Mouse (Mus musculus) cortical plate, adult 2 months (tissue): ENCODE data around the gene 6330403K07Rik. TPM values are rescaled to one million over a fixed set of nuclear protein-coding genes. Genes with fewer than 3 reads are reported as not detected.
A peak's percentile ranks its signal among the peaks of the same experiment; 100 is the strongest.

ENCODE experiments used
- H3K27ac ChIP-seq: fragments of 200-500 bp; 2 replicates; pipeline ENCODE4 v1.5.1; 2012; ENCODE audit warnings: low read length, control low read depth, inconsistent platforms; ENCODE audit not compliant: insufficient read depth
- H3K4me1 ChIP-seq: fragments of 200-500 bp; 2 replicates; pipeline ENCODE4 v1.6.1; 2011; ENCODE audit warnings: low read length; ENCODE audit not compliant: control insufficient read depth, insufficient read depth
- H3K4me3 ChIP-seq: fragments of 200-500 bp; 2 replicates; pipeline ENCODE4 v1.5.1; 2011; ENCODE audit warnings: mild to moderate bottlenecking, low read length, control low read depth; ENCODE audit not compliant: insufficient read depth
- CTCF ChIP-seq: fragments of 200-500 bp; IDR thresholded peaks from 2 replicates; pipeline ENCODE4 v1.5.1; 2011; ENCODE audit warnings: mild to moderate bottlenecking, control low read depth, low read length; ENCODE audit not compliant: insufficient read depth; ENCODE audit errors: extremely low read depth
- POLR2A ChIP-seq: fragments of 200-500 bp; IDR thresholded peaks from 2 replicates; pipeline ENCODE4 v1.6.1; 2011; ENCODE audit warnings: mild to moderate bottlenecking, low read length, control low read depth; ENCODE audit not compliant: insufficient read depth; ENCODE audit errors: extremely low read depth
- polyA plus RNA-seq: library from polyadenylated mRNA; depleted of rRNA; stranded (reverse); fragments of >200 nt; gene quantifications from 2 replicates; pipeline ENCODE4 v1.2.3, GENCODE M21; 2012

The 6330403K07Rik gene
- polyA plus RNA-seq, 1 experiment = 297 TPM

DNA sequence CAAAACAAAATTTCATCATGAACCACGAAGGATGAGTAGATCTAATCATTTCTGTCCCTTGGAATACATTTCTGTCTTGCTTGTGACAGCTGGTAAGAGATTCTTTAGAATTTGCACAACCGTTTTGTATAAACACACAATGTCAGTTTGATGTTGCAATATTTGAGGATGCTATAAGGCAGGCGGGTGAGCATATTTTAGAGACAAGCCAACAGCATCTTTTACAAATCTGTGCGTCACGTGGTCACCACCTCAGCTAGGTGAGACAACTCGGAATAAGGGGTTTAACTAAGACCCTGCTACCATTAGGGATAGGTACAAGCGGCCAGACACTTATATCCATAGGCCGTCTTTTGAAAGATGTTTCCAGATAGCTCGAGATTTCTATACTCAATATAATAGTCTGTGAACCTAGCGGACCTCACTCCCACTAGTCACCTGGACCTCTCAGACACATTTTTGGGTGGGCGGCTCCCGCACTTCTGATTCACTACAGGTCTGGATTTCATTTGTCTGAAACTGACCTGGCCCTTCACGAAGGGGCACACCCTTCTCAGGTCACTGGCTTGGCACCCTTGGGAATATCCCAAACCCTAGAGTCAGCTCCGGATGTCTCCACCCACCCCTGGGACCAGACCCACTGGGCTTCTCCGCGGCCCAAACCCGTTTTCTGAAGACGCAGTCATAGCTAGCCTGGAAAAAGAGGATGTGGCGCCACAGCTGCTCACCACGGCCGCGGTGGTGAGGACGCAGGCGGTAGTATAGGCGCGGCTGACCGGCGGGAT, 14.7 kb downstream of the 6330403K07Rik start:
- TF ChIP-seq POLR2A (no peak), CTCF (no peak)

DNA sequence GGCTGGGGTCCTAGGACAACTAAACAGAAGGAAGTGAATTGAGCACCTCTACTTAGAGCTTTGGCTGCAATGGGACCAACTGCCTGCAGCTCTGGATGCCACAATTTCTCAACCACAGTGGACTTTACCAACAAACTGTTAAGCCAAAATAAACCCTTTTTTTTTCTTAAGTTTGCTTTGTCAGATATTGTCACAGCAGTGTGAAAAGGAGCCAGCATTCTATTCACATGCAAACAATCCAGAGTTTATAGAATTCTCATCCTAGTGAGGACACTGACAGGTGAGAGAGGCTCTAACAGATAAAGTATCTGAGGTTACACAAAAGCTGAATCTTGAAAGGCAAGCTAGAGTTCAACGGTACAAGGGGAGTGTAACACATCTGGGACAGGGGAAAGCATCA, 16.3 kb downstream of the 6330403K07Rik start:
- peaks cover 3% of the 10 kb centered on the region; the same call in 1 of the 2 replicates for H3K4me1 ChIP-seq
- TF ChIP-seq CTCF = no peak
- TF ChIP-seq POLR2A = no peak
- H3K4me3 ChIP-seq = no peak overlapping the region
- no peak overlapping the region for H3K27ac ChIP-seq

More for the DNA sequence above, 14.7 kb downstream of the 6330403K07Rik start:
- Histone ChIP-seq H3K4me3 (peak overlapping the region; percentile 64), H3K27ac (0 out of 2 replicates have a peak overlapping the region, but pooled peaks have one; percentile 24), H3K4me1 (peaks cover 3% of the 10 kb centered on the region; the same call in 1 of the 2 replicates)

DNA sequence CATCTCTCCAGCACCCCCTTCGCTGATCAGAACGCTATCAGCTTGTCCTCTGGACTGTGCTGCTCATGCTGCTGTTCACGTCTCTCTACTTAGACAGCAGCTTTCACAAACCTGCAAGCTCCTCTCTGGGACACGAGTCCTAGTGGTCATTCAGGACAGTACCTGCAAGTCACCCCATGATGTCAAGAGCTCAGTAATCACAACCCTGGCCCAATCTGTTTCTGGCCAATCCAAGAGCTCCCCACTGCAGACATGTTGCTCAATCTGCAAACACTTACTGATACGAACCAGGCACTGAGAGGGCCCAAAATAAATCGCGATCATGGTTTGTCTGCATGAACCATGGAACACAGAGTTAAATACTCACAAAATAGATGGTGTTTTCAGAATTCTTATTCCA, 20.6 kb downstream of the 6330403K07Rik start:
- no peak overlapping the region for H3K4me3 ChIP-seq
- H3K4me1 ChIP-seq = no peaks in the 10 kb centered on the region
- H3K27ac ChIP-seq = no peak overlapping the region
- no peak for TF ChIP-seq CTCF
- no peak for TF ChIP-seq POLR2A

DNA sequence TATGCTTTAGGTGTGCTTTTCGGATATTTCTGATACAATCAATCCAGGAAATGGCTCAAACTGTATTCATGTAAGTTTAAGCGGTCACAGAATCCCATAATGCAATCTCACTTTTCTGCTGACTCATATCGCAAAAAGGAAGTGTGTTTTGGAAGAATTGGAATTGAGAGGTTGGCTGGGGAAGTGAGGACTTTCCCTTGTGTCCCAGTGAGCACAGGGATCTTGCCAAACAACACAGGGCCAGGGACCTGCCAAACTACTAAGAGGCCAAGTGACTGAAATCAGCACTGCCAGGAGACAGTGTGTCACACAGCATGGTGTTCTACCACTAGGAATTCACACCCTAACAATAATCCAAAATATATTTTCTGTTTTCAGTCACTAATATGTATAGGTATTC, 25.0 kb downstream of the 6330403K07Rik start:
- peaks cover 2% of the 10 kb centered on the region; the same call in 1 of the 2 replicates for H3K4me1 ChIP-seq
- no peak for TF ChIP-seq CTCF
- no peak for TF ChIP-seq POLR2A
- H3K4me3 ChIP-seq = no peak overlapping the region
- H3K27ac ChIP-seq = no peak overlapping the region

DNA sequence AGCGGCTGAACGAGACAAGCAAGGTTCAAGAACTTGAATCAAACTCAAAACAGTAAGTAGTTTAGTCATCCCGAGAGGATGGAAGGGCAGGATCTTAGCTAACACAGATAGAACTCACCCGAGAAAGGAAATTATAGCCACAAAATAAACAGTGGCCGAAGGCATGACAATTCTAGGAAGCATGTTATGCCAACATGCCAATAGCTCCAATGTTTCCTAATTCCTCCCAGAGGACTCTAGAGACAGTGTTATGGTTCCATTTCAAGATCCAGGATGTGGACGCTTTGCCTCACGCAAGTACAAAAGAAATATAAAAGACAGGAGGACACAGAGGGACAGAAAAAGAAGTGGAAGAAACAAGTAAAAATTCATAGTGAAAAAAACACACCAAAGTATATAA, 25.5 kb downstream of the 6330403K07Rik start:
- TF ChIP-seq POLR2A = no peak
- no peak for TF ChIP-seq CTCF
- Histone ChIP-seq H3K4me3 (no peak overlapping the region), H3K4me1 (peaks cover 4% of the 10 kb centered on the region; the same call in 1 of the 2 replicates), H3K27ac (no peak overlapping the region)

DNA sequence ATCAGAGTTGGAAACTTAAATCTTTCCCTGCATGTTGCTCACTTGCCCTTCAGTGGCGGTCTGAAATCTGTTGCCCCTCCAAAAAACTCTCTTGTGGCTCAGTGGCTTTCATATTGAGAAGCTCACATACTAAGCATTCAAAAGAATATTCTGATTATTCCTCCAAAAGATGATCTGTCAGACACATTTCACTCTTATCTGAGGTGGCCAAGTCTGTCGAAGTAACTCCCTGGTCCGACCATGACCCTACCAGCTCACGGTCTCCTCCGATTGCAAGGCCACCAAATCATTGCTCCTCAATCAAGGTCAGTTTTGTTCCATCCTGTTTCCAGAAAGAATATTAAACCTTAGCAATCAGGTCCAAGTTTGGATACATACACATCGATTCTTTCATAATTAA, 26.3 kb downstream of the 6330403K07Rik start:
- H3K4me3 ChIP-seq = no peak overlapping the region
- peaks cover 5% of the 10 kb centered on the region; the same call in 1 of the 2 replicates for H3K4me1 ChIP-seq
- TF ChIP-seq CTCF = no peak
- TF ChIP-seq POLR2A = no peak
- no peak overlapping the region for H3K27ac ChIP-seq

DNA sequence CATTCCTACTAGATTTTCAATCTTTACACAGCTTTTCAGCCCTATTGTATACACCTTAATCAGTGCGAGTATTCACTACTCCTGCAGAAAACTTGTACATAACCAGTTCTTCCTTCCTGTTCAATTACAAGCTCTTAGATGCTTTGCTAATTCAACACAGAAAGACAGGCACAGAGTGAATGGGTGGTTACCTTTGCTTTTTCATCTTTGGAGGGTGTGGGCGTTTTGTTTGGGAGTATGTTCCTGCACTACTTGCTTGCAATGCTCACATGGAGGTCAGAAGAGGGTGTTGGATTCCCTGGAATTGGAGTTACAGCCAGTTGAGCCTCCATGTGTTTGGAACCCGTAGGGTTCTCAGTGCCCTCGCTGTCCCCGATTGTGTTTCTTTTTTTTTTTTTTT, 28.3 kb downstream of the 6330403K07Rik start:
- H3K27ac ChIP-seq = no peak overlapping the region
- no peak for TF ChIP-seq CTCF
- no peak for TF ChIP-seq POLR2A
- H3K4me1 ChIP-seq = peaks cover 5% of the 10 kb centered on the region; the same call in 1 of the 2 replicates

DNA sequence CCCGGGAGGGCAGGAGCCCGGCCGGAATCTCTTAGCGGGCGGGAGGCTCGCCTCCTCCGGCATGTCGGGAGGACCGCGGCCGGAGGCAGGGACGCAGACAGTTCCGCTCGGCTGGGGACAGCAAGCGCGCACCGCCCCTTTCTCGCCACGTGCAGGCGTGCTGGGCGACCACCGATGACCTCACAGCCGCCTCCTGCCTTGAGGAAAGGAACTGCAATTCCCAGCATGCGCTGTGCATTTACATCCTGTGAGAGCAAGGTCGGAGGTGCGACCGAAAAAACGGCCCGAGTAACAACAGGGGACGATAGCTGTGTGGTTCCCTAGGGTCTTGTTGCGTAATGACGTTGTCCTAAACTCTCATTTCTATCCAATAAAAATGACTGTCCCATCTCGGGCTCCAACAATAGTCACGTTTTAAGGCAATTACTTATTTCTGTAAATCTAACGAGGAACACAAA, 29.0 kb downstream of the 6330403K07Rik start, which contains the start of gene Dhx33:
Gene Dhx33 (minus strand): TSS at position 122 of the 458 bp plus-strand sequence.
- Histone ChIP-seq H3K4me1 (peaks cover 5% of the 10 kb centered on the region; the same call in 1 of the 2 replicates), H3K4me3 (peak within 1 kb of the TSS; percentile 92), H3K27ac (no peak within 1 kb of the TSS)
- TF ChIP-seq POLR2A = no peak; the same call in 1 of the 2 replicates
- no peak for TF ChIP-seq CTCF

More for the DNA sequence above, 28.3 kb downstream of the 6330403K07Rik start:
- no peak overlapping the region for H3K4me3 ChIP-seq

DNA sequence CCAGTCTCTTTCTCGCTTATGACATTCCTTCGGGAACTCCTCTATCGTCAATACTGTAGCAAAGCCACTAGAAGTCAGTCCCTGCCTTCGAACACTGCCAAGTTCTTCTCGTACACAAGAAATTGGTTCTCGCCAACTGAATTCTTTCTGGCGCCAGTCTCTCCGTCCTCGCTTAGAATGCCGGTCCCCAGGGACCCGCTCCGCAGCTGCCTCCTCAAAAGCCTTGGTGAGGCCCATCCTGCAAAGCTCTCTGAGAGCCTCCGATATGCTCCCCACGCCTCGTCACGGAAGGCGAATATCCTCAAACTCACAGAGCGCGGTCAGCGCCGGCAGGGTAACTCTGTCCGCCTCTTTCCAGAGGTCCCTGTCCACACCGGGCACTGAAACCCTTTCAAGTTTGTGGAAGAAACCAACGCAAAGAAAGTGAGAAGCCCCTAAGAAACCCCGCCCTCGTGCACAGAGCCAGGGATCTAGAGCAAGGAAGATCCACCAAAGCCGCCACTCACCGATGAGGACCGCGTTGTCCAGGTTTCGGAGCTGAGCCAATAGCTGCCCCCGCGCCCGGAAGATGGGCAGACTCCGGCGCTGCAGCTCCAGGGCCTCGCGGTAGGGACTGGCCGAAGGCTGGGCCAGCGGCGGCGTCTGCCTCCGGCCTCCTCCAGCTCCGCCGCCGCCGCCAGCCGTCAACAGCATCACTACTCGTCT, 29.6 kb downstream of the 6330403K07Rik start:
- H3K4me1 ChIP-seq = peaks cover 5% of the 10 kb centered on the region; the same call in 1 of the 2 replicates
- TF ChIP-seq CTCF (no peak), POLR2A (no peak)
- no peak overlapping the region for H3K27ac ChIP-seq
- peak overlapping the region; percentile 92 for H3K4me3 ChIP-seq
